Comparison of ENCODE assay signal across 8 mouse cellular contexts in genomic region chr9:121857474-121858152, GRCm38 (mm10). TPM values are rescaled to one million over a fixed set of nuclear protein-coding genes. Genes with fewer than 3 reads are reported as not detected.
A peak's percentile ranks its signal among the peaks of the same experiment; 100 is the strongest.
DNase-seq lines count a peak whose midpoint lies in the region; ATAC-seq and TF ChIP-seq lines count a peak whose summit lies in the region.

No protein-coding gene starts in this region.

- peak; percentile 94 for ATAC-seq in Patski
- peak; percentile 99 for ATAC-seq in hindbrain, embryonic 13.5 days (ENCODE audit: low FRiP score)

- DNase-seq in Patski (ENCODE audit: low read depth, low spot score): peak; percentile 55
- peak; percentile 98 to 99 for DNase-seq in cerebellum, postnatal 14 days
- DNase-seq in frontal cortex, postnatal 14 days (ENCODE audit: low spot score in 2 of 2): peak; percentile 95 to 97
- peak; percentile 97 to 98 for DNase-seq in layer of hippocampus, postnatal 36 days
- DNase-seq in lung, postnatal 36 days: peak; percentile 98
- DNase-seq in retina, postnatal 1 day: peak; percentile 98
- DNase-seq in urinary bladder, adult 18-20 months (ENCODE audit: low spot score in 2 of 2): peak; percentile 97

- peak overlapping the region; percentile 84 for H3K4me3 ChIP-seq in hindbrain, embryonic 13.5 days

- H3K4me2 ChIP-seq in hindbrain, embryonic 13.5 days: peak overlapping the region; percentile 91

- no peaks in the 10 kb centered on the region; the same call in 1 of the 2 replicates for H3K36me3 ChIP-seq in hindbrain, embryonic 13.5 days

- H3K4me1 ChIP-seq in hindbrain, embryonic 13.5 days (replicated peaks): peaks cover 23% of the 10 kb centered on the region

- in situ Hi-C loops in Patski (cut with MboI; ENCODE audit: low pct_unique_long_range_greater_than_20kb): no loop called here

- H3K9me3 ChIP-seq in hindbrain, embryonic 13.5 days: no peaks in the 10 kb centered on the region

- peak overlapping the region; percentile 97 for H3K27ac ChIP-seq in hindbrain, embryonic 13.5 days

- no peaks in the 10 kb centered on the region for H3K27me3 ChIP-seq in Patski
- no peaks in the 10 kb centered on the region for H3K27me3 ChIP-seq in hindbrain, embryonic 13.5 days

- peak overlapping the region; percentile 90 for H3K9ac ChIP-seq in hindbrain, embryonic 13.5 days

- POLR2A ChIA-PET in Patski (lab: Charles Lee): interaction anchor here (1.6 kb wide), 1 partner anchor 12 kb away, joined by 9 read pairs; no protein-coding TSS in a partner anchor

- no peak for TF ChIP-seq CTCF in Patski (IDR thresholded peaks at IDR 0.05)

- WGBS in hindbrain, embryonic 13.5 days: under 1% methylated on average over 53 of the region's 70 CpGs

- CTCF ChIA-PET in Patski (lab: Charles Lee): interaction anchor here (1.6 kb wide), 1 partner anchor 11 kb away, joined by 4 read pairs; no protein-coding TSS in a partner anchor

RNA-seq across cellular contexts. Expression of gene Higd1a, which starts 0.5 kb away (rescaled TPM):
- 108 TPM for polyA plus RNA-seq in Patski (2021)
- polyA plus RNA-seq in hindbrain, embryonic 13.5 days (2015; fragmentation: Nextera tagmentation; extraction: Ambion mirVana): 144 and 145 TPM in 2 replicates
- 10 to 100 TPM; 90.4 to 93.2 TPM for total RNA-seq in layer of hippocampus, postnatal 36 days (2021)

RNA-seq across cellular contexts. Expression of gene Ccdc13, which starts 18.4 kb away (rescaled TPM):
- 0.03 TPM for polyA plus RNA-seq in Patski (2021)
- 3.2 and 3.7 TPM in 2 replicates for polyA plus RNA-seq in hindbrain, embryonic 13.5 days (2015; fragmentation: Nextera tagmentation; extraction: Ambion mirVana)
- total RNA-seq in layer of hippocampus, postnatal 36 days (2021): 1 to 10 TPM; 7.5 to 9.7 TPM

RNA-seq across cellular contexts. Expression of gene Ackr2, which starts 40.5 kb away (rescaled TPM):
- polyA plus RNA-seq in Patski (2021): not detected
- polyA plus RNA-seq in hindbrain, embryonic 13.5 days (2015; fragmentation: Nextera tagmentation; extraction: Ambion mirVana): 2.1 and 2.5 TPM in 2 replicates
- 1 to 10 TPM; 1.3 to 1.5 TPM for total RNA-seq in layer of hippocampus, postnatal 36 days (2021)

RNA-seq across cellular contexts. Expression of gene Cyp8b1, which starts 58.5 kb away (rescaled TPM):
- not detected for polyA plus RNA-seq in Patski (2021)
- not detected in 2 replicates for polyA plus RNA-seq in hindbrain, embryonic 13.5 days (2015; fragmentation: Nextera tagmentation; extraction: Ambion mirVana)
- total RNA-seq in layer of hippocampus, postnatal 36 days (2021): not detected

Comparison
In these comparisons a context has a peak if more than half of its experiments do, and no peak if none do; other contexts are left out.
1. Peak in every context shown above with its lines: DNase-seq, ATAC-seq, H3K4me3 ChIP-seq and H3K27ac ChIP-seq.